Mouse (Mus musculus) G1E-ER4 (cell line): ENCODE data around the gene Eef1a1. TPM values are rescaled to one million over a fixed set of nuclear protein-coding genes. Genes with fewer than 3 reads are reported as not detected.

Source experiments
- GATA1 ChIP-seq: IDR thresholded peaks from one replicate; pipeline ENCODE4 v1.8.0; 2012; ENCODE audit warnings: low read length, inconsistent platforms
- polyA plus RNA-seq: library from polyadenylated mRNA; stranded (reverse); fragments of >175 nt; gene quantifications from 2 replicates; pipeline ENCODE4 v1.2.3, GENCODE M21; 2012

Gene Eef1a1
- polyA plus RNA-seq, 1 experiment: 530 TPM

DNA sequence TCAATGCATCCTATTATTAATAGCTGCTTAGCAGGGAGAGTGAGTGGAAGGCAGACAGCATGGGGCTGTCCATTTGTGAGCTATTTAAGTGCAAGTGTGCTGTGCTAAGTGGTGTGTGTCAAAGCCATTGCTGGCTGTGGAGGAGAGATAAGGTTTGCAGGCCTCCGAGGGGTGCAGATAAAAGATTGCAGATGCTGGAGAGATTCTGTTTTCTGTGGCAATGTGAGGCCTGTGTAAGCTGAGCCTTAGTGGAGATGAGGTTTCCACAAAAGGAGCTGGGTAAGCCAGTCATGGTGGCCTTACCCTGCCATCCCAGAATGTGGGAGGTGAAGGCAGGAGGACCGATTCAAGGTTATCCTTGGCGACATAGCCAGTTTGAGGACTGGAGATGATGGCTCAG lies 27.2 kb upstream of the Eef1a1 start:
- peak; percentile 98 for TF ChIP-seq GATA1

GRCm38 (mm10) chr9:78514681-78515080 lies 25.7 kb upstream of the Eef1a1 start:
- no peak for TF ChIP-seq GATA1

- no peak for TF ChIP-seq GATA1
Observed at GRCm38 (mm10) chr9:78513776-78514500, 25.0 kb upstream of the Eef1a1 start.

DNA sequence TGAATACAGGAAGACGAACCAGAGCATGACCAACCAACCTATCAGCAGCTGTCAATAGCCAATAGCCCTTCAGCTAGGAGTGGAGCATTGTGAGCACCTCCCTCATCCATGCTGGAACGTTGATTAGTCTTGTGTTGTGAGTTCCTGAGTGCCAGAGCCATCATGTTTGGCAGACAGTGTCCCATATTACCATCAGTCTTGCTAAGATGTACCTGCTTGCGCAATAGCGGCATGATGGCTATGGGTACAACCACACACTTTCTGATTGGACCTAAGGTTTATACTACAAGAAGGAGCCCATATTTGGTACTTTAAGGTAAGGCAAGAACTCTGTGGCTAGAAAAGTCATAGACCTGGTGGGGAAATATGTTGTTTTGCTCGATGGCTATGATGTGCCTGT lies 22.8 kb upstream of the Eef1a1 start:
- no peak for TF ChIP-seq GATA1

- TF ChIP-seq GATA1: no peak
Observed at GRCm38 (mm10) chr9:78508106-78508786, 19.3 kb upstream of the Eef1a1 start.

GRCm38 (mm10) chr9:78506722-78507077 lies 17.7 kb upstream of the Eef1a1 start:
- no peak for TF ChIP-seq GATA1

- TF ChIP-seq GATA1: peak; percentile 17
Observed at GRCm38 (mm10) chr9:78506002-78506721, 17.2 kb upstream of the Eef1a1 start.

DNA sequence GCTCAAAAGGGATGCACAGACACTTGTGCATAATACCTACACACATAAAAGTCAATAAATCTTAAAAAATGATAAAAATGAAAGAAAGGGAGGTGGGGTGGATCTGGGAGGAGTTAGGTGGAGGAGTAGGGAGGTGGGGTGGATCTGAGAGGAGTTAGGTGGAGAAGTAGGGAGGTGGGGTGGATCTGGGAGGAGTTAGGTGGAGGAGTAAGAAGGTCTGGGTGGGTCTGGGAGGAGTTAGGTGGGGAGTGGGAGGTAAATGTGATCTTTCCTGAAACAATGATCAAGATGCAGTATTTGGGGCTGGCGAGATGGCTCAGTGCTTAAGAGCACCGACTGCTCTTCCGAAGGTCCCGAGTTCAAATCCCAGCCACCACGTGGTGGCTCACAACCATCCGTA lies 16.3 kb upstream of the Eef1a1 start:
- TF ChIP-seq GATA1: no peak

DNA sequence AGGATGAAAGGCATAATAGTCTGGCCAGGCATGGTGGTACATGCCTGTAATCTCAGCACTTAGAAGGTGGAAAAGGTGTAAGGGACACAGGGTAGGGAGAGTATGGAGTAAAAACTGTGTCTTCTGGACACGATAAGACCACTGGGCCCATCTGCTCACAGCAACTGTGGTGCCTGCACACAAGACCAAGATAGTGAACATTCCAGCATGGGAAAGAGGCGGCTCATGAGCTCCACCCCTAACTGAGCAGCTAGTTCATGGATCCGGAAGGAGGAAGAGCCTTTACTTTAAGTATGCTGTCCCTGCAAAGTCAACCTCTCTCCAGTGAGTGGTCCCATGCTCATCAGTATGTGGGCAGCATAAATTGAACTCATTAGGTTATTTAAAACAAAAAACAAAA lies 15.7 kb upstream of the Eef1a1 start:
- TF ChIP-seq GATA1: no peak

GRCm38 (mm10) chr9:78504133-78504532 lies 15.2 kb upstream of the Eef1a1 start:
- TF ChIP-seq GATA1: no peak

DNA sequence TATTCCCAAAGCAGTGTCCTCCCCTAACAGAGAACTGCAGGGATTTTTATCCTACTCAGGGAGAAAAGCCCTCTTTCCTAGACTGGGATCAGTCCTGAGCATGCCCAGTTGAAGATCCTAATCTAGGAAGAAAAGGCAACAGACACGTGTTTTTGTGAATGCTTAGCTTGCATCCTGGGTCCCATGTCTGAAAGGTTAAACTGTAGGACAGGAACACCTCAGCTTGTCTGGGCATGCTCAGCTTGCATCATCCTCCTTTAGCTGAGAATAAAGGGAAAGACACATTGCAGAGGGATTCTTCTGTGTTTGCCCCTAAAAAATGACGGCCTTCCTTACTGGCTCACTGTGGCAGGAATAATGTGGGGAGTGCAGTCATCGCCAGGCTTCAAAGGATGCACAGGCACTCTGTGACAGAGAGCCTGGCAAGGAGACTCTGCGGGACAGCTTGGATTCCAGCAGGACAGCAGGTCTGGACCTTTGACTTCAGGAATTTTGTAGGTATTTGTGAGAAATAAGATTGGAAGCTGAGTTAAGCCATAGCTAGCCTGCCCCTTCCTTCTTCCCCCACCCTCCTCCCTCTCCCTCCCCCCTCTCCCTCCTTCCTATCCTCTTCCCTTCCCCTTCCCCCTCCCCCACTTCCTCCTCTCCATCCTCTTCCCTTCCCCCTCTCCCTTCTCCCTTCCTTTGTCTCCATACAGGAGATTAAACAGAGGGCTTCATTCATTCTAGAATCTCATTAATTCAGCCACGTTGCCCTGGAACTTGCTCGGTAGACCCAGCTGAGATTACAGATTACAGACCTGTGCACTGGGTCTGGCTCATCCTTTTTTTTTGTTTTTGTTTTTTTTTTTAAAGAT lies 14.5 kb upstream of the Eef1a1 start:
- TF ChIP-seq GATA1: no peak

- TF ChIP-seq GATA1: no peak
Observed at GRCm38 (mm10) chr9:78501284-78501683, 12.3 kb upstream of the Eef1a1 start.

DNA sequence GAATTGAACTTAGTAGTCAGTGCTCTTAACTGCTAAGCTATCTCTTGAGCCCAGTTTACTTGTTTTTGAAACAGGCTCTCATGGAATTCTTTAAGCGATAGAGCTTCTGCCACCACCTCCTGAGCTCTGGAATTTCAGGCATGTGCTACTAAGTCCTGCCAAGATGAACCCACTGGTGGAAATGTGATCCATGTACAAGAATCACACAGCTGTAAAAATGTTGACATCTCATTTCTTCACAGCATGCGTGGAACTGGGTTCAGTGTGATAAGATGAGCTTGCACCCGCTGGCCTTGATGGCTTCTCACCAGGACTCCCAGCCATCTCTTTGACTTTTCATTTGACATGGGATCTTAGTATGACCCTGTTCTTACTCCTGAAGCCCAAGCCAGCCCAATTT lies 11.4 kb upstream of the Eef1a1 start:
- no peak for TF ChIP-seq GATA1

DNA sequence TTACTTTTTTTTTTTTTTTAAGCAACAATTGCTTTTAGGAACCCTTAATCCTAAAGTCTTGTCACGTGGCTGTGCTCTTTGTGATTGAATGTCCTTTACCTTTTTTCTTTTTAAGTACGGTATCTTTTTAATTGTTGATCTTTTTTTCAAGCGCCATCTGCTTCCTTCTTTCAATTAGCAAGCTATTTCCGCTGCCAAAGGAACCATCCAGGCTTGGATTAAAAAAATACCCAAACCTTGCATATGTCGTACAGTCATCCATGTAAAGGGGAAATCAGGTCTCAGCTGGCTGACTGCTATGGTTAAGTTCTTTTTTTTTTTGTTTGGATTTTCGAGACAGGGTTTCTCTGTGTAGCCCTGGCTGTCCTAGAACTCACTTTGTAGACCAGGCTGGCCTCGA lies 4.2 kb upstream of the Eef1a1 start:
- no peak for TF ChIP-seq GATA1

DNA sequence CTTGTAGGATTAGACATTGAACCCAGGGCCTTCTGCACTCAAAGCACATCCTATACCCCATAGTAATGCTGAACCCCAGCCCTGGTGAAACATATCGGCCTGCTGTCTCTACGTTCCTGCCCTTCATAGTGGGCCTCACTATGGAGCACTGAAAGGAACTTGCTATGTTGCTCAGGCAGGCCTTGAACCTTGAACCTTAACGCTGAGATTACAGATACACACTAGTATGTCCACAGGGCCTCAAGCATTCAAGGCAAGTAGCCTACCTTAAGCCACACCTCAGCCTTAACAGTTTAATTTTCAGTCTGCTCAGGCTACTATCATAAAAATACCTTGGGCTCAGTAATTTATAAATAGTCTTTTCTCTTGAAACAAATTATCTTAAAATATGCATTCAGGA lies 3.3 kb upstream of the Eef1a1 start:
- no peak for TF ChIP-seq GATA1

- TF ChIP-seq GATA1: no peak
Observed at GRCm38 (mm10) chr9:78491169-78491568, 2.2 kb upstream of the Eef1a1 start.
